Mouse (Mus musculus) embryonic facial prominence, embryonic 12.5 days (tissue): Measurements from ENCODE around the gene Fam213a. TPM values are rescaled to one million over a fixed set of nuclear protein-coding genes. Genes with fewer than 3 reads are reported as not detected.
"Not testable (repeated sequence)": the region's sequence is repeated elsewhere in the genome, so short reads cannot be mapped to it uniquely, and the experiment has no call there.

Experiments used
- ATAC-seq: fragments of 200-750 bp; cut with Nextera tagmentation; 2 replicates; pipeline ENCODE4 v1.8.0; 2017; ENCODE audit not compliant: insufficient number of reproducible peaks, insufficient read depth, low FRiP score, low TSS enrichment
- H3K27ac ChIP-seq: fragments of 300-500 bp; sonication (generic); 2 replicates; pipeline ENCODE4 v1.5.1; 2016; ENCODE audit warnings: mild to moderate bottlenecking
- H3K27me3 ChIP-seq: fragments of 300-500 bp; sonication (generic); 2 replicates; pipeline ENCODE4 v1.6.1; 2016; ENCODE audit warnings: mild to moderate bottlenecking, moderate library complexity
- H3K36me3 ChIP-seq: fragments of 300-500 bp; sonication (generic); 2 replicates; pipeline ENCODE4 v1.6.1; 2016; ENCODE audit warnings: mild to moderate bottlenecking
- H3K4me1 ChIP-seq: fragments of 300-500 bp; sonication (generic); 2 replicates; pipeline ENCODE4 v1.6.1; 2016
- H3K4me2 ChIP-seq: fragments of 300-500 bp; sonication (generic); replicated peaks from 2 replicates; pipeline ENCODE4 v1.6.1; 2016; ENCODE audit warnings: mild to moderate bottlenecking, moderate library complexity
- H3K4me3 ChIP-seq: fragments of 300-500 bp; sonication (generic); 2 replicates; pipeline ENCODE4 v1.5.1; 2016; ENCODE audit warnings: mild to moderate bottlenecking
- H3K9ac ChIP-seq: fragments of 300-500 bp; sonication (generic); 2 replicates; pipeline ENCODE4 v1.6.1; 2016; ENCODE audit warnings: mild to moderate bottlenecking, moderate library complexity
- H3K9me3 ChIP-seq: fragments of 300-500 bp; sonication (generic); 2 replicates; pipeline ENCODE4 v1.6.1; 2016; ENCODE audit warnings: mild to moderate bottlenecking, moderate library complexity
- WGBS: fragments of 180-500 bp; shearing (Covaris S2); methylation state at CpG from one replicate; pipeline ENCODE4 v1.1.7; 2016; 5-methylcytosine and 5-hydroxymethylcytosine counted together
- polyA plus RNA-seq: library from polyadenylated mRNA; unstranded; fragments of >200 nt; fragmentation: Nextera tagmentation; extraction: Ambion mirVana; gene quantifications from 2 replicates; pipeline ENCODE4 v1.2.1, GENCODE M21; 2016

The Fam213a gene
- 57.1 and 57.7 TPM in 2 replicates for polyA plus RNA-seq

- Histone ChIP-seq H3K27me3 (no peaks in the 10 kb centered on the region), H3K4me3 (peak within 1 kb of the TSS; percentile 50), H3K9me3 (no peaks in the 10 kb centered on the region), H3K9ac (peak within 1 kb of the TSS; percentile 61), H3K27ac (no peak within 1 kb of the TSS), H3K4me2 (peak within 1 kb of the TSS; percentile 68), H3K36me3 (no peaks in the 10 kb centered on the region), H3K4me1 (0 out of 2 replicates have a peak, but pooled peaks cover 4% of the 10 kb centered on the region)
- WGBS = 3% methylated on average over 32 of the region's 32 CpGs
- ATAC-seq = peak; percentile 94
These were observed at the start of gene Fam213a for GRCm38 (mm10) chr14:41013630-41014613. Gene Fam213a, minus strand, starts transcription at chr14:41013788.

DNA sequence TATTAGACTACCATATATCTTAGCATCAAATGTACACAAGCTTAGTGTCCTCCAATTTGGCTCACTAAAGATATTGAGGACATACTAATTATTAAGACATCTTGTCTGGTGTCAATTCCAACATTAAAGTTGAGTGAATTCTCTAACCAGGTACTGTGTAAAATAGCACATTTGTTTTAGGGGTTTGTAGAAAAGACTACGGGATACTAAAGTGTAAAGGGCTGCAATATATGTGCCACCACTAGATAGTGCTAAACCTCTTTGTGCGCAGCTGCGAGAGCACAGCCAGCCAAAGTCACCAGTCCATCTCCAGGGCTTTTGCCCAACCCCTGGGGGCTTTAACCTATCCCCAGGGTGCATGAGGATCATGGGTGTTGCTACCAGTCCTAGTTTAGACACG is 39.6 kb upstream of the Fam213a start:
- WGBS = 69% methylated on average over 3 of the region's 4 CpGs
- not testable (repeated sequence) for H3K27me3 ChIP-seq, H3K4me1 ChIP-seq, H3K9ac ChIP-seq, H3K27ac ChIP-seq, H3K36me3 ChIP-seq, H3K4me3 ChIP-seq, H3K9me3 ChIP-seq, ATAC-seq, H3K4me2 ChIP-seq

GRCm38 (mm10) chr14:41052481-41052880 is 38.9 kb upstream of the Fam213a start:
- 70% methylated on average over 5 of the region's 5 CpGs for WGBS
- H3K9me3 ChIP-seq = no peaks in the 10 kb centered on the region; the same call in 1 of the 2 replicates
- no peaks in the 10 kb centered on the region for H3K27me3 ChIP-seq
- H3K27ac ChIP-seq = no peak overlapping the region
- no peak overlapping the region for H3K9ac ChIP-seq
- no peak overlapping the region for H3K4me3 ChIP-seq
- H3K36me3 ChIP-seq = no peaks in the 10 kb centered on the region
- no peak overlapping the region for H3K4me2 ChIP-seq
- H3K4me1 ChIP-seq = no peaks in the 10 kb centered on the region
- ATAC-seq = no peak

DNA sequence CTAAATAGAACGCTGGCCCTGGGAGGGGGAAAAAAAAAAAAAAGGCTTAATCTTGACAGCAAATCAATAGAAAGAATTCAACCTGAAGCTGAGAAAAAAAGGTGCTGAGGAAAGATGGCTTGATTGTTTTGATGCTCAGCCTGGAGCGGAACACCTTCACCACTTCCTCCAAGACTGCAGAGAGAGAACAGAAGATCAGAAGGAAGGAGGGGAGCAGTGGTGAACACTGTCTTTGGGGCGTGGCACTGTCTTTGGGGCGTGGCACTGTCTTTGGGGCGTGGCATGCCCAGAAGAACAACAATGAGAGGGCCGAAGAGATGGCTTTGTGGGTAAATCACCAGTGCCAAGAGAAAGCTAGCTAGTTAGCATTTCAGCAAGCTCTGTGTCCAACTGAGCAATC is 36.9 kb upstream of the Fam213a start:
- no peak for ATAC-seq
- H3K4me3 ChIP-seq = no peak overlapping the region
- no peak overlapping the region for H3K27ac ChIP-seq
- H3K27me3 ChIP-seq = no peaks in the 10 kb centered on the region
- H3K4me2 ChIP-seq = no peak overlapping the region
- H3K36me3 ChIP-seq = no peaks in the 10 kb centered on the region
- no peaks in the 10 kb centered on the region for H3K4me1 ChIP-seq
- H3K9ac ChIP-seq = no peak overlapping the region
- 67% methylated on average over 6 of the region's 6 CpGs for WGBS
- no peaks in the 10 kb centered on the region; the same call in 1 of the 2 replicates for H3K9me3 ChIP-seq

DNA sequence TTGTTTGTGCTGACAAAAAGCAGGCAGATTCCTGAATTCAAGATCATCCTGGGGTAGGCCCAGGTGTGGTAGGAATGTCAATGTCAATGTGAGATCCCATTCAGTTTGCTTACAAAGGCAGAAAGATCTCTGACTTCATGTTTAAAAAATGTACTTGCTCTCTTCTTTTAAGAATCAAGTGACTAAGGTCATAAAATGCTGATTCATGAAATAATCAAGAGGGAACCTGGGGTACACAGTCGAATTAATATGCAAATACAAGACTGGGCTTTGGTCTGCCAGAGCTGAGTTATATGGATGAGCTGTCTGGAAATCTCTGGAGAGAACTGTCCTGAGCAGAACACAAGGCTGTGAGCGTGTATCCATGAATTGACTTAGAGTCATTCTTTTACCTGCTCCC is 33.8 kb upstream of the Fam213a start:
- Histone ChIP-seq H3K4me1 (no peaks in the 10 kb centered on the region), H3K27me3 (no peaks in the 10 kb centered on the region), H3K9me3 (no peaks in the 10 kb centered on the region), H3K4me3 (no peak overlapping the region), H3K4me2 (no peak overlapping the region), H3K9ac (no peak overlapping the region), H3K27ac (no peak overlapping the region), H3K36me3 (no peaks in the 10 kb centered on the region)
- no peak for ATAC-seq
- 77% methylated on average over 2 of the region's 2 CpGs for WGBS

GRCm38 (mm10) chr14:41035146-41035798 is 21.7 kb upstream of the Fam213a start:
- Histone ChIP-seq H3K9ac (no peak overlapping the region), H3K36me3 (no peaks in the 10 kb centered on the region), H3K9me3 (no peaks in the 10 kb centered on the region), H3K27ac (no peak overlapping the region), H3K4me1 (no peaks in the 10 kb centered on the region), H3K27me3 (no peaks in the 10 kb centered on the region), H3K4me3 (no peak overlapping the region), H3K4me2 (no peak overlapping the region)
- WGBS = 33% methylated on average over 6 of the region's 6 CpGs
- 0 out of 2 replicates have a peak, but pooled peaks have one; percentile 64 for ATAC-seq

DNA sequence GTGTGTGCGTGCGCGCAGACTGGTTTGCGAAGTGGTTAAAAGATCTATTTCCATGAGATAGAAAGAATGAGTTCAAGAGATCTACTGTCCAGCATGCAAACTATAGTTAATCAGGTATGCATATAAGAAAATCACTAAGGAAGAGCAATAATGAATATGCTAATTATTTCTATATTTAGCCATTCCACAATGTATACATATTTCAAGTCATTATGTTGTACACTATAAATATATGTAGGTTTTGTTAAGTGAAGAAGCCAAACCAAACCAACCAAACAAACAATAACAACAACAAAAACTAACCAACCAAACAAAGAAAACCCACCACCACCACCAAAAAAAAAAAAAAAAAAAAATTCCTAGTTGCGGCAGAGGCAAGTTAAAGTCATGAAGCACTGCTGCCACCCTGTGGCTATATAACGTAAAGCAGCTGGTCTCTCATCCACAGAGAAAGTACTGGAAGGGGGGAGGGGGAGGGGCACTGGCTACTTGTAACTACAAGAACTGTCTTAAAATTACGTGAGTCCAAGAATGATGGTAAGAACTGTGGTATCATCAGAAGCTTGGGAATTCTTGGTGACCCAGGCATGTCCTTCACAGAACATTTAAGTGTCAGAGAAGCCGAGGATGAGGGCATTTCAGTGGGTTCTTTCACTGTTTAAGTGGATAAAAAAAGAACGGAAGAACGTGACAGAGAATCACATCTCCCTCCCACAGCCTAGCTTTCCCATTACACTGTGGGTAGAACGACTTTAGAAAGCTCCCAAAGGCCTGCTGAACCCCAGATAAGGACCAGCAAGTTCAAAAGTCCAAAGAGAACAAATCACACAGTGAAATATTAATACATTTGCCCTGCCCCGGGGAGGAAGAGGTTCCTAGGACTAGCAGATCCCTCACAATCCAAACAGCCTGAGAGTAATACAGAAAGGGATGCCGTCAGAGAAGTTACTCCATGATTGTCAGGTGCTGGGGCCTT is 19.8 kb upstream of the Fam213a start:
- no peaks in the 10 kb centered on the region for H3K9me3 ChIP-seq
- WGBS = 57% methylated on average over 13 of the region's 13 CpGs
- no peak overlapping the region for H3K4me2 ChIP-seq
- no peak overlapping the region for H3K27ac ChIP-seq
- ATAC-seq = no peak
- H3K4me3 ChIP-seq = no peak overlapping the region
- no peak overlapping the region for H3K9ac ChIP-seq
- H3K27me3 ChIP-seq = no peaks in the 10 kb centered on the region
- no peaks in the 10 kb centered on the region for H3K4me1 ChIP-seq
- no peaks in the 10 kb centered on the region for H3K36me3 ChIP-seq

GRCm38 (mm10) chr14:41030989-41031513 is 17.5 kb upstream of the Fam213a start:
- Histone ChIP-seq H3K4me1 (no peaks in the 10 kb centered on the region), H3K27me3 (no peaks in the 10 kb centered on the region), H3K9me3 (no peaks in the 10 kb centered on the region), H3K27ac (no peak overlapping the region), H3K4me3 (no peak overlapping the region), H3K36me3 (no peaks in the 10 kb centered on the region), H3K9ac (no peak overlapping the region), H3K4me2 (no peak overlapping the region)
- no peak for ATAC-seq
- WGBS = 92% methylated on average over 6 of the region's 6 CpGs

GRCm38 (mm10) chr14:41029303-41029702 is 15.7 kb upstream of the Fam213a start:
- Histone ChIP-seq H3K4me2 (no peak overlapping the region), H3K27ac (no peak overlapping the region), H3K27me3 (no peaks in the 10 kb centered on the region), H3K36me3 (no peaks in the 10 kb centered on the region), H3K4me3 (no peak overlapping the region), H3K4me1 (no peaks in the 10 kb centered on the region), H3K9me3 (no peaks in the 10 kb centered on the region), H3K9ac (no peak overlapping the region)
- 69% methylated on average over 4 of the region's 4 CpGs for WGBS
- ATAC-seq = no peak

- no peak for ATAC-seq
- 79% methylated on average over 7 of the region's 7 CpGs for WGBS
These were observed 12.2 kb upstream of the Fam213a start for GRCm38 (mm10) chr14:41025594-41026284.

More at GRCm38 (mm10) chr14:41025594-41026284, 12.2 kb upstream of the Fam213a start:
- no peaks in the 10 kb centered on the region for H3K4me1 ChIP-seq
- no peak overlapping the region for H3K4me3 ChIP-seq
- no peaks in the 10 kb centered on the region for H3K9me3 ChIP-seq
- no peak overlapping the region for H3K9ac ChIP-seq
- no peaks in the 10 kb centered on the region for H3K27me3 ChIP-seq
- H3K27ac ChIP-seq = no peak overlapping the region
- no peaks in the 10 kb centered on the region for H3K36me3 ChIP-seq
- no peak overlapping the region for H3K4me2 ChIP-seq
